Mouse (Mus musculus): ENCODE measurements around the gene Gm14214. TPM values are rescaled to one million over a fixed set of nuclear protein-coding genes. Genes with fewer than 3 reads are reported as not detected.

Gene Gm14214
- polyA plus RNA-seq, 1 experiment from 2014 or later, result not detected

Other genes with a start within 250 kb of the Gm14214 start
- 0.44 and 0.64 TPM in 2 replicates for gene 1700003F12Rik, start 222.9 kb downstream of the Gm14214 start, polyA plus RNA-seq (2015; fragmentation: Nextera tagmentation; extraction: Ambion mirVana)
- 0.20 and 0.27 TPM in 2 replicates for gene Actl10, start 218.3 kb downstream of the Gm14214 start, polyA plus RNA-seq (2015; fragmentation: Nextera tagmentation; extraction: Ambion mirVana)
- gene Necab3, start 211.1 kb downstream of the Gm14214 start, polyA plus RNA-seq (2015; fragmentation: Nextera tagmentation; extraction: Ambion mirVana), result 2.8 and 3.3 TPM in 2 replicates
- gene E2f1, start 200.1 kb downstream of the Gm14214 start, polyA plus RNA-seq (2015; fragmentation: Nextera tagmentation; extraction: Ambion mirVana), result 11.6 and 19.6 TPM in 2 replicates
- gene Pxmp4, start 166.3 kb downstream of the Gm14214 start, polyA plus RNA-seq (2015; fragmentation: Nextera tagmentation; extraction: Ambion mirVana), result 31.8 and 32.9 TPM in 2 replicates
- 1.2 and 1.3 TPM in 2 replicates for gene Zfp341, start 156.7 kb downstream of the Gm14214 start, polyA plus RNA-seq (2015; fragmentation: Nextera tagmentation; extraction: Ambion mirVana)
- gene 4930519P11Rik, start 156.6 kb downstream of the Gm14214 start, polyA plus RNA-seq (2015; fragmentation: Nextera tagmentation; extraction: Ambion mirVana), result 0.40 TPM in 1 of 2 replicates, not detected in the other
- 18.0 and 20.7 TPM in 2 replicates for gene Chmp4b, start 118.3 kb downstream of the Gm14214 start, polyA plus RNA-seq (2015; fragmentation: Nextera tagmentation; extraction: Ambion mirVana)
- 42.3 and 48.4 TPM in 2 replicates for gene Raly, start 21.1 kb upstream of the Gm14214 start, polyA plus RNA-seq (2015; fragmentation: Nextera tagmentation; extraction: Ambion mirVana)
- gene a, start 21.4 kb upstream of the Gm14214 start, polyA plus RNA-seq (2015; fragmentation: Nextera tagmentation; extraction: Ambion mirVana), result 0.35 TPM in 1 of 2 replicates, not detected in the other
- 70.9 and 78.3 TPM in 2 replicates for gene Eif2s2, start 122.9 kb upstream of the Gm14214 start, polyA plus RNA-seq (2015; fragmentation: Nextera tagmentation; extraction: Ambion mirVana)
- gene Gm14226, start 248.2 kb upstream of the Gm14214 start, polyA plus RNA-seq (2015; fragmentation: Nextera tagmentation; extraction: Ambion mirVana), result 1.9 and 2.1 TPM in 2 replicates

All from kidney, embryonic 16.5 days (tissue).